Mouse (Mus musculus): Measurements from ENCODE around the gene Trim72.

- no peak for TF ChIP-seq CTCF (IDR thresholded peaks at IDR 0.05)
- TF ChIP-seq EP300 (IDR thresholded peaks at IDR 0.05), result no peak
Measured at GRCm38 (mm10) chr7:128048819-128049218, 45.1 kb downstream of the Trim72 start.
